Mouse (Mus musculus) kidney, postnatal 25 days (tissue): ENCODE results near the gene Gsdme.

Experiments
- DNase-seq, 2 experiments: peaks; one replicate each; pipeline ENCODE4 v3.0.0; 2021; ENCODE audit warnings: mixed read lengths in 2 of 2

Gene Gsdme

DNA sequence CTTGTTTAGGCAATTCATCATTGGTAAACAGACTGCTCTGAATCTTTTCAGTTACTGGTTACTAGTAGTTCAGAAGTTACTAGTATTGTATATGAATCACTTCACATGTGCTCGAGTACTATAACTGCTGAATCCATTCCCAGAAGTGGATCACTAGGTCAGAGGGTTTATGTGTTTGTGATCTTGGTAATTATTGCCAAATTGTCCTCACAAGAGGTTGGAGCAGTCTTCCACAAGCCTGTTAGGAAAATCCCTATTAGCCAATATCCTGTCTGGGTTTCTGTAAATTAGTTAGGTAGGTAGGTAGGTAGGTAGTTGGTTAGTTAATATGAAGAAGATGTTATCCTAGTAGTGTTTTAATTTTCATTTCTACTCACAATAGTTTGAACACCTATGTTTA lies 87.9 kb downstream of the Gsdme start:
- no peak for DNase-seq

- no peak for DNase-seq
Observed at GRCm38 (mm10) chr6:50169771-50170170, 93.9 kb downstream of the Gsdme start.

- DNase-seq, result no peak
Observed at GRCm38 (mm10) chr6:50168821-50169220, 94.8 kb downstream of the Gsdme start.

- no peak for DNase-seq
Observed at GRCm38 (mm10) chr6:50163013-50163412, 100.6 kb downstream of the Gsdme start.

- no peak for DNase-seq
Observed at GRCm38 (mm10) chr6:50159842-50160241, 103.8 kb downstream of the Gsdme start.

- DNase-seq, result peak; percentile 11 to 46
Observed at GRCm38 (mm10) chr6:50149378-50149777, 114.3 kb downstream of the Gsdme start.

DNA sequence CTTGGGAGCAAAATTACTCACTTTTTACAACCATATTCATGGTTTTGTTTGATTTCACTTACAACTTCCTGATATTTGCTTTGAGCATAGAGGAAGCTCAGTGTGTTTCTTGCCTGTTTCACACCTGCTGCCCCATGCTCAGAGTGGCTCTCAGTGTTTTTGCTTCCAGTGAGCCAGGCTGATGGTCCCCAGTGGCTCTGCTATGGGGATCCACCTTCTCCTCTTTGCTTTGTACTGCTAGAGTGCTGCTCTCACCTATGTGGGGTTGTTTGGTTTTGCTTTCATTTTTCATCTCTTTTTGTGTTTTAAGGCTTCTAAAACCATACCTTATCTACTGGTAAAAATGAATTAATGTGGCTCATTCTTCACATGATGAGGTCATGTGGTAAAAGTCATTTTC lies 117.5 kb downstream of the Gsdme start:
- DNase-seq, result no peak

GRCm38 (mm10) chr6:50139526-50139925 lies 124.1 kb downstream of the Gsdme start:
- DNase-seq, result no peak
